Mouse (Mus musculus) liver, adult (tissue): ENCODE data around the gene Plekhh2.

Source experiments
- GATA4 ChIP-seq: IDR thresholded peaks from 2 replicates; pipeline ENCODE4 v1.6.1; 2014; ENCODE audit warnings: mild to moderate bottlenecking, low read length; ENCODE audit not compliant: insufficient replicate concordance

Gene Plekhh2

GRCm38 (mm10) chr17:84511682-84512515, at the start of gene Plekhh2:
Plekhh2 (plus strand) TSS chr17:84511895.
- no peak for TF ChIP-seq GATA4

GRCm38 (mm10) chr17:84465753-84466608, 45.7 kb upstream of the Plekhh2 start, which contains the start of gene Thada:
Thada (minus strand) TSS chr17:84466205.
- no peak; the same call in 1 of the 2 replicates for TF ChIP-seq GATA4

- TF ChIP-seq GATA4: no peak
Measured at GRCm38 (mm10) chr17:84474312-84474711, 37.4 kb upstream of the Plekhh2 start.

- TF ChIP-seq GATA4: no peak
Measured at GRCm38 (mm10) chr17:84477176-84477575, 34.5 kb upstream of the Plekhh2 start.

- no peak for TF ChIP-seq GATA4
Measured at GRCm38 (mm10) chr17:84478276-84478675, 33.4 kb upstream of the Plekhh2 start.

- TF ChIP-seq GATA4: no peak
Measured at GRCm38 (mm10) chr17:84480464-84481355, 31.0 kb upstream of the Plekhh2 start.

GRCm38 (mm10) chr17:84482831-84483230, 28.9 kb upstream of the Plekhh2 start:
- TF ChIP-seq GATA4: no peak

GRCm38 (mm10) chr17:84483673-84484320, 27.9 kb upstream of the Plekhh2 start:
- TF ChIP-seq GATA4: no peak

- TF ChIP-seq GATA4: no peak
Measured at GRCm38 (mm10) chr17:84487415-84487814, 24.3 kb upstream of the Plekhh2 start.

GRCm38 (mm10) chr17:84492255-84492880, 19.3 kb upstream of the Plekhh2 start:
- no peak for TF ChIP-seq GATA4

GRCm38 (mm10) chr17:84497026-84497425, 14.7 kb upstream of the Plekhh2 start:
- TF ChIP-seq GATA4: no peak

GRCm38 (mm10) chr17:84497559-84497958, 14.1 kb upstream of the Plekhh2 start:
- no peak for TF ChIP-seq GATA4

GRCm38 (mm10) chr17:84497972-84498604, 13.6 kb upstream of the Plekhh2 start:
- no peak for TF ChIP-seq GATA4
